Mouse (Mus musculus) intestine, embryonic 14.5 days (tissue): ENCODE data around the gene Pip5k1b. TPM values are rescaled to one million over a fixed set of nuclear protein-coding genes. Genes with fewer than 3 reads are reported as not detected.

ENCODE experiments used
- ATAC-seq: fragments of 200-750 bp; cut with Nextera tagmentation; replicated peaks from 2 replicates; pipeline ENCODE4 v1.8.0; 2017; ENCODE audit warnings: low read depth, moderate number of reproducible peaks, moderate TSS enrichment, moderate library complexity; ENCODE audit not compliant: low FRiP score, low TSS enrichment
- DNase-seq: peaks from one replicate; pipeline ENCODE4 v3.0.0-alpha.2; 2018; ENCODE audit warnings: low spot score
- H3K27ac ChIP-seq: fragments of 300-500 bp; sonication (generic); 2 replicates; pipeline ENCODE4 v1.5.1; 2014; ENCODE audit warnings: low read depth, mild to moderate bottlenecking, control low read depth
- H3K27me3 ChIP-seq: fragments of 300-500 bp; sonication (generic); replicated peaks from 2 replicates; pipeline ENCODE4 v1.6.1; 2014; ENCODE audit warnings: low read length, control low read depth; ENCODE audit not compliant: control insufficient read depth, insufficient read depth
- H3K36me3 ChIP-seq: fragments of 300-500 bp; sonication (generic); 2 replicates; pipeline ENCODE4 v1.6.1; 2014; ENCODE audit warnings: low read length, control low read depth; ENCODE audit not compliant: control insufficient read depth, insufficient read depth
- H3K4me1 ChIP-seq: fragments of 300-500 bp; sonication (generic); replicated peaks from 2 replicates; pipeline ENCODE4 v1.6.1; 2014; ENCODE audit warnings: low read length, control low read depth, mixed read lengths; ENCODE audit not compliant: control insufficient read depth, insufficient read depth
- H3K4me2 ChIP-seq: fragments of 300-500 bp; sonication (generic); 2 replicates; pipeline ENCODE4 v1.6.1; 2014; ENCODE audit warnings: low read length
- H3K4me3 ChIP-seq: fragments of 300-500 bp; sonication (generic); 2 replicates; pipeline ENCODE4 v1.5.1; 2014; ENCODE audit warnings: low read depth, low read length, control low read depth, mixed read lengths
- H3K9ac ChIP-seq: fragments of 300-500 bp; sonication (generic); 2 replicates; pipeline ENCODE4 v1.6.1; 2014; ENCODE audit warnings: mild to moderate bottlenecking, low read length
- H3K9me3 ChIP-seq: fragments of 300-500 bp; sonication (generic); 2 replicates; pipeline ENCODE4 v1.6.1; 2016; ENCODE audit warnings: low read length, control low read depth; ENCODE audit not compliant: control insufficient read depth
- WGBS: fragments of 180-500 bp; shearing (Covaris S2); extraction: QIAGEN DNeasy Blood & Tissue Kit; methylation state at CpG from one replicate; pipeline ENCODE4 v1.1.7; 2014; 5-methylcytosine and 5-hydroxymethylcytosine counted together
- polyA plus RNA-seq: library from polyadenylated mRNA; unstranded; fragments of >200 nt; fragmentation: Nextera tagmentation; extraction: Ambion mirVana; gene quantifications from 2 replicates; pipeline ENCODE4 v1.2.1, GENCODE M21; 2014

The Pip5k1b gene
- polyA plus RNA-seq = 12.4 and 12.6 TPM in 2 replicates

DNA sequence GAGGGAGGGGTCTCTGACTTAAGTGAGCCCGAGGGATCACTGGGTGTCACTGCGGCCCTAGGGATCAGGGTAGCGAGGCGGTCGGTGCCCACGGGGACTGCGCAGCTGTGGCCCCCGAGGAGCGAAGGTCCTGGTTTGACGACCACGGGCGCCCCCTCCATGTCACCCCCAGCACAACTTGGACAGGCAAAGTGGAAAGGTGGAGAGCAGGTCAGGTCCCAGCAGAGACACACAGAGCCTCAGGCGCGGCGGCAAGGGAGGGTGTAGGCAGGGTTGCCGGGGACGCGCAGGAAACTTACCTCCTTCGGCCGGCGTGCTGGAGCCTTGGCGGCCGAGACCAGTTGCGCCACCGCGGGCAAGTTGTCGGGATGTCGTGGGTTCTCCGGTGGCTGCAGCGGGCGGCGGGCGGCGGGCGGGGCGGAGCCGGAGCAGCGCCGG, at the start of gene Pip5k1b:
Pip5k1b (minus strand) TSS at position 407 of the 438 bp plus-strand sequence.
- peak; percentile 36 for ATAC-seq
- under 1% methylated on average over 24 of the region's 39 CpGs for WGBS
- H3K4me2 ChIP-seq = peak within 1 kb of the TSS; percentile 88

DNA sequence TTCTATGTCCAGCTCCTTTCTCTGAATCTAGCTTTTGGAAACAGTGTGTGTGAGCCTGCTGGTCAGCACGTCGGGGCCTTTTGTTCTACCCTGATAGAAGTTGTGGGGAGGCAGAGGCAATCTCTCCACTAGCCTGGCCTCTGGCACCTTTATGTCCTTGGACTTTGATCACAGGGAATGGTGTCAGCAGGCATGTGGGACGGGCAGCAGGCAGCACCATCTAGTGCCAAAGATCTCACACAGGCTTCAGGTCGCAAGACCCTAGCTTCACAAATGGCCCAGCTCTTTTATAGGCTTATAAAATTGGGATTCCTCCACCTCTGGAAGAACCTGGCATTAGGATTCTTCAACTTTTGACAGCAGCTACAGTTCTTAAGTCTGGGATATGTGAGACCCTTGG, 48.4 kb upstream of the Pip5k1b start:
- no peak overlapping the region for H3K4me3 ChIP-seq
- no peak for DNase-seq
- H3K9ac ChIP-seq = no peak overlapping the region
- H3K9me3 ChIP-seq = no peaks in the 10 kb centered on the region
- no peaks in the 10 kb centered on the region for H3K36me3 ChIP-seq
- 57% methylated on average over 4 of the region's 4 CpGs for WGBS
- no peak overlapping the region for H3K27ac ChIP-seq
- ATAC-seq = no peak
- no peak overlapping the region for H3K4me2 ChIP-seq
- H3K4me1 ChIP-seq = no peaks in the 10 kb centered on the region
- no peaks in the 10 kb centered on the region for H3K27me3 ChIP-seq

More for the DNA sequence above, at the start of gene Pip5k1b:
- peak within 1 kb of the TSS; percentile 69 for H3K27ac ChIP-seq
- peak within 1 kb of the TSS; percentile 60 for H3K9ac ChIP-seq
- peak; percentile 82 for DNase-seq
- peak within 1 kb of the TSS; percentile 80 for H3K4me3 ChIP-seq
- H3K9me3 ChIP-seq = no peaks in the 10 kb centered on the region
- peaks cover 14% of the 10 kb centered on the region; the same call in 1 of the 2 replicates for H3K4me1 ChIP-seq
- H3K27me3 ChIP-seq = peaks cover 30% of the 10 kb centered on the region
- no peaks in the 10 kb centered on the region for H3K36me3 ChIP-seq

DNA sequence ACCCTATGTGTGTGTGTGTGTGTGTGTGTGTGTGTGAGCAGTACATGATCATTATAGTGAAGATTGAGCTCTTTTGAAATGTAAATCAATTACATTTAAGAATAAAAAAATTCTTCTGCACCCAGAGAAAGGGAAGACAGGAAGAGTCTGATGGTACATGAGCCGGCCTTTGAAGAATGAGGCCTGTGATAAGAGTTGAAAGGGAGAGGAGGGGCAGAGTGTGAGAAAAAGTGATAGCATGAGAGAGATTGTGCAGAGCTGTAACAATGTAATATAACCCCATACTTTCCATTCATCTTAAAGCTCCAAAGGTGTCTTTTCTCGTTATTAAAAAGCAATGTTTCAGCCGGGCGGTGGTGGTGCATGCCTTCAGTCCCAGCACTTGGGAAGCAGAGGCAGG, 47.8 kb upstream of the Pip5k1b start:
- H3K9me3 ChIP-seq = no peaks in the 10 kb centered on the region
- no peak overlapping the region for H3K4me2 ChIP-seq
- H3K4me3 ChIP-seq = no peak overlapping the region
- H3K4me1 ChIP-seq = no peaks in the 10 kb centered on the region
- no peak for DNase-seq
- 74% methylated on average over 4 of the region's 4 CpGs for WGBS
- H3K9ac ChIP-seq = no peak overlapping the region
- ATAC-seq = no peak
- H3K27me3 ChIP-seq = no peaks in the 10 kb centered on the region
- no peaks in the 10 kb centered on the region for H3K36me3 ChIP-seq
- no peak overlapping the region for H3K27ac ChIP-seq

DNA sequence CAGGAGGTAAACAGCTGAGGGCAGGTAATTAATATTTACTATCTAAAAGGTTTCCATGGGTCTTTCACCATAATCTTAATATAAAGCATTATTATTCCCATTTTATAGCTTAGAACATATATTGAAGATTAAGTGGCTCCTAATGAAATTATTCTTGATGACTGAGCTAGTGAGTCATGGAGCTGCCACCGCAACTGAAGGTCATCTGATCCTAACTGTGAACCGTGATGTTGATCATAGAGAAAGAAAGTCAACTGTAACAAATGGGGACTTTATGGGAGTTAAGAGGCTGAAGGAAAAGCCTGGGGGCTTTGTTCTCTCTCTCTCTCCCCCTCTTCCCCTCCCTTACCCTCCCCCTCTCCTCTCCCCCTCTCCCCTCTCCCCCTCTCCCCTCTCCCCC, 31.1 kb upstream of the Pip5k1b start:
- DNase-seq (no peak), ATAC-seq (no peak)
- no peak overlapping the region for H3K4me2 ChIP-seq
- H3K36me3 ChIP-seq = no peaks in the 10 kb centered on the region
- 52% methylated on average over 2 of the region's 2 CpGs for WGBS
- no peak overlapping the region for H3K27ac ChIP-seq
- H3K4me3 ChIP-seq = no peak overlapping the region
- H3K4me1 ChIP-seq = no peaks in the 10 kb centered on the region
- no peaks in the 10 kb centered on the region for H3K27me3 ChIP-seq
- no peak overlapping the region for H3K9ac ChIP-seq
- no peaks in the 10 kb centered on the region for H3K9me3 ChIP-seq

DNA sequence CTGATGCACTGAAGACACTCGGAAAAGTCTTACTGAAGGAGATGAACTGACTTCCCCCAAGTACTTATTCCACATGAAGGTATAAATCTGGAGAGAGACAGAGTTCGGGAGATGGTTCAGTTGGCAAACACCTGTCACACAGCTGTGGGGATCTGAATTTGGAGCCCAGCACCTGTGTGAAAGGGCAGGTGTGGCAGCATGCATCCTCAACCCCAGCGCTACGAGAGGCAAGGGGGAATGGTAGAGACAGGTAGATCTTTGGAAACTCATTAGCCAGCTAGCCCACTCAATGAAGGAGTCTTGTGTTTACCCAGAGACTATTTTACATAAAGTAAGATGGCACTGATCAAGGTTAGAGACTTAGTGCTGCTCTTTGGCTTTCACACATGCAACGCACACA, 29.5 kb upstream of the Pip5k1b start:
- ATAC-seq (no peak), DNase-seq (no peak)
- Histone ChIP-seq H3K4me2 (no peak overlapping the region), H3K4me3 (no peak overlapping the region), H3K9me3 (no peaks in the 10 kb centered on the region), H3K4me1 (no peaks in the 10 kb centered on the region), H3K9ac (no peak overlapping the region), H3K36me3 (no peaks in the 10 kb centered on the region), H3K27me3 (no peaks in the 10 kb centered on the region), H3K27ac (no peak overlapping the region)
- WGBS = 90% methylated on average over 5 of the region's 5 CpGs

DNA sequence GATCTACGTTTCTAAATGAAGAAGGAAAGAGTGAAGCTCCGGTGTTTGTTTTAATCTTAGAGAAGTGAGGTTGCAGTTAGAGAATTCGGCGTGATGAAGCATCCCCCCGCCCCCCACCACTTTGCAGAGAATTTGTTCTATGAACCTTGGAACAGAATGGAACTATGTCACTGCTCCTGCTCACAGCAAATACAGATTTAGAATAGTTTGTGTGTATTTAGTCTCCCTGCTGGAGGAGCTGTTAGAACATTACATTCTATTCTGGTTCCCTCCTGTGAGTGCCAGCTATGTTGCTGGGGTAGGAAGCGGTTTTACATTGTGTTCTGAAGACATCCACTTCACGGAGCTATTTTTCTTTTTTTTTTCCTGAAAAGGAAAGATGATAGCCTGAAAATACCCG, 28.3 kb upstream of the Pip5k1b start:
- H3K9me3 ChIP-seq = no peaks in the 10 kb centered on the region
- no peak overlapping the region for H3K4me3 ChIP-seq
- DNase-seq = no peak
- no peak overlapping the region for H3K27ac ChIP-seq
- no peak overlapping the region for H3K9ac ChIP-seq
- no peaks in the 10 kb centered on the region for H3K4me1 ChIP-seq
- WGBS = 83% methylated on average over 8 of the region's 8 CpGs
- no peak for ATAC-seq
- H3K36me3 ChIP-seq = no peaks in the 10 kb centered on the region
- H3K27me3 ChIP-seq = no peaks in the 10 kb centered on the region
- H3K4me2 ChIP-seq = no peak overlapping the region

DNA sequence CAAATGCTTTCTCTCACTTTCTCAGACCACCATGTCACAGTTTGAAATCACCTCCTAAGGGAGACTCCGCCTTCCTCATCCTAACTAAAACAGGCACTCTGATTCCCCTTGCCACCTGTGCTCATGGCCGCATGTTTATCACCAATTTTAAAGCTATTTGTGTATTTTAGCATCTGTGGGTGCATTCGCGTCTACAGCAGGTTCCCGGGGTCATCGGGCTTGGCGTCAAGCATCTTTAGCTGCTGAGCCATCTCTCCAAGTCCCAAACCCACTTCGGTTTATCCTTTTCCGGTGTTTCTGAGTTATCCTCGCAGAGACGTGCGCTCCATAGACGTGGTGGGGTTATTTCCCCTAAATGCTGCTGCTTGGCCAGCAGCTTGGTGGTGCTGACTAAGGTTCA, 20.5 kb upstream of the Pip5k1b start:
- no peak for ATAC-seq
- H3K4me3 ChIP-seq = no peak overlapping the region
- no peak overlapping the region for H3K4me2 ChIP-seq
- H3K27ac ChIP-seq = no peak overlapping the region
- H3K27me3 ChIP-seq = no peaks in the 10 kb centered on the region
- H3K4me1 ChIP-seq = no peaks in the 10 kb centered on the region
- DNase-seq = no peak
- 90% methylated on average over 13 of the region's 13 CpGs for WGBS
- no peaks in the 10 kb centered on the region for H3K9me3 ChIP-seq
- no peaks in the 10 kb centered on the region for H3K36me3 ChIP-seq
- no peak overlapping the region for H3K9ac ChIP-seq

DNA sequence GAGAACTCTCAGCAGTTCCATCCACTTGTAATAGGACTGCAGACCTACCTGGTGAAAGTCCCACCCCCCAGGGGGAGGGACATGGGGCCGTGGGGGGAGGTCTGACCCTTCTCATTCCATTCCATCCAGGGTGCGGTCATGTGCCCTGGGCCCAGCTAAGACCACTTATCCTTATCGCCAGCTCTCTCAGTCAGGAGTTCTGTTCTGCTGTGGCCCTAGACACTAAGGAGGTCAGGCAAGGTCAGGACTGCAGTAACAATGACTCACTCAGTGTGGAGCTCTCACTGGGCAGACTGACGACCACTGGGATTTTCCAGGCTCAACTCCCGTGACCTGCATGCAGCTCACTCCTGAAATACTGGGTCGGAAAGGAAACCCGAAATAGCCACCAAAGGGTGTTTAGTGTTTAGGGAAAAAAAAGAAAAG, 16.1 kb upstream of the Pip5k1b start:
- Histone ChIP-seq H3K4me3 (no peak overlapping the region), H3K9me3 (no peaks in the 10 kb centered on the region), H3K27me3 (no peaks in the 10 kb centered on the region), H3K27ac (no peak overlapping the region), H3K4me2 (no peak overlapping the region), H3K9ac (no peak overlapping the region), H3K36me3 (no peaks in the 10 kb centered on the region), H3K4me1 (no peaks in the 10 kb centered on the region)
- WGBS = 47% methylated on average over 7 of the region's 7 CpGs
- DNase-seq = no peak
- ATAC-seq = no peak

DNA sequence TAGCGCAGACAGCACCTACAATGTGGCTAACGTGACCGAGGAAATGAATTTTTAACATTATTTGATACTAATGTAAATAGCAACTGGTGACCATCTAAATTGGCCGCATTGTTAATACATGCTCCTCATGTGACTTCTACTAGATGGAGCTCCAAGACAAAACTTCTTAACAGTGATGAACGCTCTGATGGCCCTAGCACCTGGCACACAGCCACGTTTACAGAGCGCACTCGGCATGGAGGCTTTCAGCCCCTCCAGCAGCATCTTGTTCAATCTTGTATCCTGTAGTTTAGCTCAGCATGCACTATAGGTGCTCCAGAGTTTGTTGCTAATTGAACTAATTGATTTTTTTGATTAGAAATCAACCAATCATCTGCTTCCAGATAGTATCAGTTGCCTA, 15.3 kb upstream of the Pip5k1b start:
- ATAC-seq = no peak

More for the DNA sequence above, 15.3 kb upstream of the Pip5k1b start:
- DNase-seq = peak; percentile 57
- Histone ChIP-seq H3K4me1 (no peaks in the 10 kb centered on the region), H3K9ac (no peak overlapping the region), H3K27me3 (no peaks in the 10 kb centered on the region), H3K9me3 (no peaks in the 10 kb centered on the region), H3K4me2 (no peak overlapping the region), H3K27ac (no peak overlapping the region), H3K4me3 (no peak overlapping the region), H3K36me3 (no peaks in the 10 kb centered on the region)
- WGBS = 57% methylated on average over 8 of the region's 8 CpGs
